Mouse (Mus musculus): ENCODE data around the gene Fgfr2.
A peak's percentile ranks its signal among the peaks of the same experiment; 100 is the strongest.

The Fgfr2 gene

GRCm38 (mm10) chr7:130749165-130749564, 2374.0 kb downstream of the Fgfr2 start:
- no peak for DNase-seq (ENCODE audit: low spot score)

GRCm38 (mm10) chr7:130743239-130744025, 2379.7 kb downstream of the Fgfr2 start:
- no peak for DNase-seq (ENCODE audit: low spot score)

GRCm38 (mm10) chr7:130741099-130741498, 2382.1 kb downstream of the Fgfr2 start:
- no peak for DNase-seq (ENCODE audit: low spot score)

- DNase-seq (ENCODE audit: low spot score) = no peak
Observed at GRCm38 (mm10) chr7:130734195-130734787, 2388.9 kb downstream of the Fgfr2 start.

- DNase-seq (ENCODE audit: low spot score) = no peak
Observed at GRCm38 (mm10) chr7:130733423-130733822, 2389.7 kb downstream of the Fgfr2 start.

- DNase-seq (ENCODE audit: low spot score) = no peak
Observed at GRCm38 (mm10) chr7:130732908-130733307, 2390.2 kb downstream of the Fgfr2 start.

GRCm38 (mm10) chr7:130731792-130732191, 2391.4 kb downstream of the Fgfr2 start:
- DNase-seq (ENCODE audit: low spot score) = no peak

- DNase-seq (ENCODE audit: low spot score) = no peak
Observed at GRCm38 (mm10) chr7:130727560-130727959, 2395.6 kb downstream of the Fgfr2 start.

- no peak for DNase-seq (ENCODE audit: low spot score)
Observed at GRCm38 (mm10) chr7:130726724-130727422, 2396.3 kb downstream of the Fgfr2 start.

- peak; percentile 47 for DNase-seq (ENCODE audit: low spot score)
Observed at GRCm38 (mm10) chr7:130726185-130726584, 2397.0 kb downstream of the Fgfr2 start.

- no peak for DNase-seq (ENCODE audit: low spot score)
Observed at GRCm38 (mm10) chr7:130720646-130721335, 2402.4 kb downstream of the Fgfr2 start.

- DNase-seq (ENCODE audit: low spot score) = no peak
Observed at GRCm38 (mm10) chr7:130719931-130720598, 2403.1 kb downstream of the Fgfr2 start.

GRCm38 (mm10) chr7:130716989-130717388, 2406.2 kb downstream of the Fgfr2 start:
- DNase-seq (ENCODE audit: low spot score) = no peak

GRCm38 (mm10) chr7:130716341-130716740, 2406.8 kb downstream of the Fgfr2 start:
- DNase-seq (ENCODE audit: low spot score) = no peak

GRCm38 (mm10) chr7:130715467-130715866, 2407.7 kb downstream of the Fgfr2 start:
- DNase-seq (ENCODE audit: low spot score) = no peak

GRCm38 (mm10) chr7:130713319-130713718, 2409.8 kb downstream of the Fgfr2 start:
- DNase-seq (ENCODE audit: low spot score) = no peak

GRCm38 (mm10) chr7:130711851-130712250, 2411.3 kb downstream of the Fgfr2 start:
- no peak for DNase-seq (ENCODE audit: low spot score)

- no peak for DNase-seq (ENCODE audit: low spot score)
Observed at GRCm38 (mm10) chr7:130709372-130710274, 2413.5 kb downstream of the Fgfr2 start.

- no peak for DNase-seq (ENCODE audit: low spot score)
Observed at GRCm38 (mm10) chr7:130708940-130709339, 2414.2 kb downstream of the Fgfr2 start.

- no peak for DNase-seq (ENCODE audit: low spot score)
Observed at GRCm38 (mm10) chr7:130705230-130705629, 2417.9 kb downstream of the Fgfr2 start.

GRCm38 (mm10) chr7:130701336-130701735, 2421.8 kb downstream of the Fgfr2 start:
- no peak for DNase-seq (ENCODE audit: low spot score)

Measured in layer of hippocampus, adult 11-12 months (tissue).